Mouse (Mus musculus): ENCODE results near the gene Cyb561d2.
"Not testable (repeated sequence)": the region's sequence is repeated elsewhere in the genome, so short reads cannot be mapped to it uniquely, and the experiment has no call there.

DNA sequence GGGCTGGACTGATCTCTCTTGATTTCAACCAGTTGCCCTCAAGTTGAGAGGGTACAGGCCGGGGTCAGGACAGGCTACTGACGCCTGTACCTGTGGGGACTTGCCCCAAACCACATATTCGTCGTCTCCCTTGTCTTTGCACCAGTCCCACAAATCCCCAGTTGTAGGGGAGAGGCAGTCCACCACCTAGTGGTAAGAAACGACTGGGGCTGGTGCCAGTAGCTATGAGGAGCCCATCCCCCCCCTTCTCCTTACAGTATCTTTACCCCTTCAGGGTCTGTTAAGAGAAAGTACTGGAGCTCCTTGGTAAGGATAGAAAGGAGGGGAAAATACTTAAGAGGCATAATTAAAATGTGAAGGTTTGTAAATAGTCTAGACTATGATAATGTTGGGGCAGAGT is 23.6 kb upstream of the Cyb561d2 start:
- not testable (repeated sequence) for TF ChIP-seq CTCF, POLR2A (IDR thresholded peaks at IDR 0.05; ENCODE audit: extremely low read depth, insufficient read depth, low read length)

Measured in cortical plate, adult 2 months (tissue).